Mouse (Mus musculus): ENCODE results near the gene Dnase1l2.

GRCm38 (mm10) chr17:24488662-24489264, 45.9 kb upstream of the Dnase1l2 start:
- TF ChIP-seq CTCF (IDR thresholded peaks at IDR 0.05; ENCODE audit: borderline replicate concordance, insufficient read depth, low read length) = no peak
- TF ChIP-seq POLR2A (IDR thresholded peaks at IDR 0.05; ENCODE audit: low read depth, low read length) = no peak
